Mouse (Mus musculus) hindbrain, embryonic 12.5 days (tissue): ENCODE measurements at regions not wholly inside any gene's neighbourhood (a gene's known extent, or its start where the extent isn't known, plus 50 kb on each side); places are given as distances from the start of the nearest gene placed in this dataset.

Experiments
- ATAC-seq: fragments of 200-750 bp; cut with Nextera tagmentation; 2 replicates; pipeline ENCODE4 v1.8.0; 2017; ENCODE audit warnings: moderate TSS enrichment; ENCODE audit not compliant: low FRiP score
- H3K27ac ChIP-seq: fragments of 300-500 bp; sonication (generic); 2 replicates; pipeline ENCODE4 v1.5.1; 2016; ENCODE audit warnings: mild to moderate bottlenecking
- H3K27me3 ChIP-seq: fragments of 300-500 bp; sonication (generic); 2 replicates; pipeline ENCODE4 v1.6.1; 2016; ENCODE audit warnings: mild to moderate bottlenecking
- H3K36me3 ChIP-seq: fragments of 300-500 bp; sonication (generic); 2 replicates; pipeline ENCODE4 v1.6.1; 2016; ENCODE audit warnings: mild to moderate bottlenecking
- H3K4me1 ChIP-seq: fragments of 300-500 bp; sonication (generic); 2 replicates; pipeline ENCODE4 v1.6.1; 2016
- H3K4me2 ChIP-seq: fragments of 300-500 bp; sonication (generic); replicated peaks from 2 replicates; pipeline ENCODE4 v1.6.1; 2016; ENCODE audit warnings: mild to moderate bottlenecking
- H3K4me3 ChIP-seq: fragments of 300-500 bp; sonication (generic); 2 replicates; pipeline ENCODE4 v1.5.1; 2016; ENCODE audit warnings: mild to moderate bottlenecking
- H3K9ac ChIP-seq: fragments of 300-500 bp; sonication (generic); 2 replicates; pipeline ENCODE4 v1.6.1; 2016; ENCODE audit warnings: mild to moderate bottlenecking, moderate library complexity
- H3K9me3 ChIP-seq: fragments of 300-500 bp; sonication (generic); replicated peaks from 2 replicates; pipeline ENCODE4 v1.6.1; 2016; ENCODE audit warnings: mild to moderate bottlenecking
- WGBS: fragments of 180-500 bp; shearing (Covaris S2); methylation state at CpG from one replicate; pipeline ENCODE4 v1.1.7; 2016; 5-methylcytosine and 5-hydroxymethylcytosine counted together

DNA sequence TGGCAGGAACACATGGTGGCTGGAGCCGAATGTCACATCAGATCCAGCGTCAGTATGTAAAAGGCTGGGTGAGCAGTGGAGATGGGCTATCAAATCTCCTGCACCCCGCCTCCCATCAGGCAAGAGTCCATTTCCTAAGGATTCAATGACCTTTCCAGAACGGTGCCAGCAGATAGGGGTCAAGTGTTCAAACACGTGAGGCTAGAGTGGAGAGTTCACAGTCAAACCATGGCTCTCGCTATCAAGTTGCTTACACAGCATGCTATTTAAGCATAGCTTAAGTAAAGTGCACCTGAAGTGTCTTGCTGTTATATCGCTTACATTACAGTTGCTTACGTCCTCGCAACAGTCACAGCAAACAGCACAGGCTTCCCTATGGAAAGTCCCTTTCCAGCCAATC lies 265.5 kb downstream of the Klf5 start:
- H3K27me3 ChIP-seq = no peaks in the 10 kb centered on the region
- ATAC-seq = no peak
- 81% methylated on average over 9 of the region's 9 CpGs for WGBS
- H3K9me3 ChIP-seq = 0 out of 2 replicates have a peak, but pooled peaks cover 5% of the 10 kb centered on the region
- H3K27ac ChIP-seq = no peak overlapping the region
- H3K4me3 ChIP-seq = no peak overlapping the region
- no peaks in the 10 kb centered on the region for H3K36me3 ChIP-seq
- no peak overlapping the region for H3K9ac ChIP-seq
- H3K4me2 ChIP-seq = no peak overlapping the region
- H3K4me1 ChIP-seq = no peaks in the 10 kb centered on the region

DNA sequence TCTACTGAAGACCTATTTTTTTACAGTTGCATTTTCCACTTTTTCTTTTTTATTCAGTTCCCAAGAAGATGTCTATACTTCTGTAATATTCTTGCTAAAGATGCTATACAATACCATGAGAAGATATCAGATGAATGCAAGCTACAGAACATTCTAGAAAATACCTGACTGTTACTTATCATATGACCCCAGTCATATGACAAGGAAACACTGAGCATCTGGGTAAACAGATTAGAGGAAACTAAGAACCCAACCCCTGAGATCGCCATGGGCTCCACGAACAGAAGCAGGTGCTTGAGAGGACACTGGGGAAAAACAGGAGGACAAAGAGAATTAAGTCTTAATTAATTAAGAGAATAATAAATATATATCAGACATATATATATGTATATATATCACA lies 275.7 kb downstream of the Klf5 start:
- no peak overlapping the region for H3K27ac ChIP-seq
- H3K27me3 ChIP-seq = no peaks in the 10 kb centered on the region
- H3K4me3 ChIP-seq = no peak overlapping the region
- H3K4me2 ChIP-seq = no peak overlapping the region
- no peaks in the 10 kb centered on the region for H3K4me1 ChIP-seq
- 81% methylated on average over 2 of the region's 2 CpGs for WGBS
- ATAC-seq = no peak
- no peak overlapping the region for H3K9ac ChIP-seq
- H3K36me3 ChIP-seq = no peaks in the 10 kb centered on the region
- no peaks in the 10 kb centered on the region for H3K9me3 ChIP-seq

DNA sequence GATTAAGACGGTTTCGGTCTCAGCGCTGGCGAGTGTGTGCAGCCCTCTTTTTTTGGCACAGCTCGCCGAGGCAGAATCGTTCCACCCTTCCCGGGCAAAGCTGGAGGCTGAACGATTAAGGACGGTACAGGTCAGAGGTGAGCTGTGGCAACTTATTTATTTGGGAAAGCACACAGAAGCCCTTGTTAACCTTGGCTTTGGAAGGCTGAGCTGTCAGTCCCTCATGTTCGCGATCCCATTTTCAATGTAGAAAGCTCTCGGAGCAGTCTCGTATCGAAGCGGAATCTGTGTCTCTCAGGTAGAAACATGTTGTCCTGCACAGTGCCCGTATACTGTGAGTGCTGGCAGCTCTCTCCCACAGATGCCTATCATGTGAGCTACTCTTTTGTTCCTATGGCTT lies 280.2 kb downstream of the Klf5 start:
- no peak overlapping the region for H3K27ac ChIP-seq
- H3K4me1 ChIP-seq = no peaks in the 10 kb centered on the region
- H3K36me3 ChIP-seq = no peaks in the 10 kb centered on the region
- H3K9me3 ChIP-seq = no peaks in the 10 kb centered on the region
- H3K27me3 ChIP-seq = no peaks in the 10 kb centered on the region
- H3K9ac ChIP-seq = no peak overlapping the region
- no peak for ATAC-seq
- whole genome bisulfite sequencing = 77% methylated on average over 17 of the region's 17 CpGs
- no peak overlapping the region for H3K4me2 ChIP-seq
- no peak overlapping the region for H3K4me3 ChIP-seq

DNA sequence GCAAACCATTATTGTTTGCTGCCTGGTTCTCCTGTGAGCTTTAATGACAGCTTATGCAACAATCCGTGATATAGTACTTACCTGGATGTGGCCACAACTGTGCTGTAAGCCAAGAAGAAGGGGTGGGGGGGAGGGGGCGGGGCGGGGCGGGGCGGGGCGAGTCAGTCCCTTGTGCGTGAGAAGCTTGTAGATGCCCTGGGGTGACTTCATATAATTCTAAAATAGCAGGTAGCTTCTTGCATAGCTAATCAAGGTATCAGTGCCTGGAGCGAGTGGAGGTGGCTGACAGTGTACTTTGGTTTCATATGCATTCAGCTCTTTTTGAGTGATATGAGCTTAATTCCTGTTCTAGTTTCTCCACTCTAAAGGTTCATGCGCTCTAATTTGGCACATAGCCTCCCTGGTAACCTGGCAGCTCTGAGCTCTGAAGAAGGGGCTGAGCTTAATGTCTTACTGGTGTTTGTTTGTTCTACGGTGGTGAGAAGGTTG lies 280.8 kb downstream of the Klf5 start:
- H3K36me3 ChIP-seq = no peaks in the 10 kb centered on the region
- ATAC-seq = no peak
- H3K4me2 ChIP-seq = no peak overlapping the region
- H3K4me1 ChIP-seq = no peaks in the 10 kb centered on the region
- no peak overlapping the region for H3K9ac ChIP-seq
- H3K4me3 ChIP-seq = no peak overlapping the region
- WGBS = 35% methylated on average over 10 of the region's 10 CpGs
- H3K27ac ChIP-seq = no peak overlapping the region
- no peaks in the 10 kb centered on the region for H3K9me3 ChIP-seq
- no peaks in the 10 kb centered on the region for H3K27me3 ChIP-seq

DNA sequence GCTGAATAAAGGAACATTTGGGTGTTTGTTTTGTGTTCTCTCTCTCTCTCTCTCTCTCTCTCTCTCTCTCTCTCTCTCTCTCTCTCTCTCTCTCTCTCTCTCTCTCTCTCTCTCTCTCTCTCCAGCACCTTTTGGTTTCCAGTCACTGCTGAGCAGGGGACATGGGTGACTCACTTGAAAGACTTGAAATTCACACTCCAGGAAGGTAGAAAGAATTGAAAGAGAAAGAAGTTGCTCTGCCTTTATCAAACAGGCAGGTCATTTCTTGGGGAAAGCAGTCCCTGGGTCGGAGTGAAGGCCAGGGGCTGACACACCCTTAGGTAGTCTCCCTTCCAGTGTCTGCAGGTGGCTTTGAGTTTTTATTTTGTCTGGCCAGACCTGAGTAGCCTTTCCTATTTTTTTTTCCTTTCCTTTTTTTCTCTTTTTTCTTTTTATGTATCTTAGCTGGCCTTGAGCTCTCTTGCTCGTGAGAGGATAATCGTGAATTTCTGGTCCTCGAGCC lies 281.3 kb downstream of the Klf5 start:
- H3K4me1 ChIP-seq = no peaks in the 10 kb centered on the region
- H3K9me3 ChIP-seq = no peaks in the 10 kb centered on the region
- 82% methylated on average over 4 of the region's 4 CpGs for WGBS
- no peak overlapping the region for H3K4me3 ChIP-seq
- no peaks in the 10 kb centered on the region for H3K36me3 ChIP-seq
- H3K4me2 ChIP-seq = no peak overlapping the region
- no peak for ATAC-seq
- H3K27me3 ChIP-seq = no peaks in the 10 kb centered on the region
- H3K9ac ChIP-seq = no peak overlapping the region
- H3K27ac ChIP-seq = no peak overlapping the region

DNA sequence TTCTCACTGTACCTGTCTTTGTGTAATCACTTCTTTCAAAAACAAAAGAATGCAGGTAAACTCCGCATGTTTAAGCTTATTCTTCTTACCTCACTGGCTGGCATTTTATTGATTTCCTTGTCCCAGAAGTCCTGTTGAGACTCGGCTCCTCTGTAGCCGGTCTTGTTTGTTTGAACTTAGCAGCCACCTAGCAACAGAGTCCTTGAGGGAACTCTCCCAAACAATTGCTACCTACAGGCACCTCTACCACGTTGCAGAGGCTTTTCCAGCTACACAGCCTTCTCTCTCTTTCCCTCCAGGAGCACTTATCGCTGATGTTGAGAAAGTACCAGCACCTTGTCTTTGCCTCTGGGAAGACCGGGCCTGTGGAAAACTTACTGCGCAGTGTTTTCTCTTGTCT lies 285.7 kb downstream of the Klf5 start:
- 56% methylated on average over 7 of the region's 7 CpGs for WGBS
- Histone ChIP-seq H3K9me3 (no peaks in the 10 kb centered on the region), H3K4me3 (no peak overlapping the region), H3K36me3 (no peaks in the 10 kb centered on the region), H3K4me2 (no peak overlapping the region), H3K27ac (no peak overlapping the region), H3K9ac (no peak overlapping the region), H3K4me1 (no peaks in the 10 kb centered on the region), H3K27me3 (no peaks in the 10 kb centered on the region)
- ATAC-seq = no peak

DNA sequence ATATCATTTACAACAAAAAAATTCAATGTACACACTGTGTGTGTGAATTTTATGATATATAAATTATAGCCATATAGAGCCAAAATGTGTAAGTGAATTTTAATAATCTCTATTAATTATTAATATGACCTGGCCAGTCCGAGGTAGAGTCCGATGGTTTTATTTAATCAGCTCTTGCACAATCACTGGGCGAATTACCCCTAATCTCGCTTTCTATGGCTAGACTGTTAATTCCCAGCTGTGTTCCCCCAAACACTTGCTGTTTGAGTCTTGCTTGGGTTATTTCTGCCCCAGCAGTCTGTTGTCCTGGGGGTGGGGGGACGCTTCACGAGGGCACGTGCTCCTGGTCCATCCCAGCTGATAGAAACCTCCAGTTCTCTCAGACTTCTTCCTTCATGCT lies 287.5 kb downstream of the Klf5 start:
- Histone ChIP-seq H3K4me3 (no peak overlapping the region), H3K36me3 (no peaks in the 10 kb centered on the region), H3K27me3 (no peaks in the 10 kb centered on the region), H3K4me2 (no peak overlapping the region), H3K9me3 (no peaks in the 10 kb centered on the region), H3K4me1 (no peaks in the 10 kb centered on the region; the same call in 1 of the 2 replicates), H3K9ac (no peak overlapping the region), H3K27ac (no peak overlapping the region)
- ATAC-seq = no peak
- WGBS = 90% methylated on average over 7 of the region's 7 CpGs

DNA sequence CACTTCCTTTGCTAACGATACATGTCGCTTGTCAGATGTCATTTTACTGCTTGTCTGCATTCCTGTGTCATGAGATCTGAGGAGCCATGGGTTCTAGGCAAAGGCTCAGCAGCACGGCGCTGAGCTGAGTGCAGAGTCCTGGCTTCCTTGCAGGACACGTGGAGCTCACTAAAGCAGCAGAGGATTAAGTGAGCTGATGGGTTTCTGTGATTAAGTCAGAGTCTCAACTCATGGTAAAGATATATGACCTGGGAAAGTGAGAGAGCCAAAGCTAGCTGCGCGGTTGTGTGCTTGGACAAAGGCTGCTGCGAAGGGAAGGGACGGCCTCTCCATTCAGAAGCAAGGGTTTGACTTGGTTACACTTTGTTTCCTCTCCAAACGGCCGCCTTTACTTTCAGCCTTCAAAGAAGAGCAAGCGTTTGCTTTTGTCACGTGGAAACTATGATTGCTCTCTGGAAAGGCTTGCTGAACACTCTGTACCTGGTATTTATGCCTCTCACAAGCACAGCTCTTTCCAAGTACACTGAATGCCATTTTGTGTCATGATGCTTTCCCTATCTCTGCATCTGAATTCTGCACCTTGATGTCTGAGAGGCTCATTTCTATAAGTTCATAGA lies 292.5 kb downstream of the Klf5 start:
- no peak overlapping the region for H3K4me2 ChIP-seq
- H3K9ac ChIP-seq = no peak overlapping the region
- WGBS = 65% methylated on average over 13 of the region's 13 CpGs
- no peaks in the 10 kb centered on the region for H3K9me3 ChIP-seq
- H3K36me3 ChIP-seq = no peaks in the 10 kb centered on the region
- no peaks in the 10 kb centered on the region; the same call in 1 of the 2 replicates for H3K4me1 ChIP-seq
- no peak overlapping the region for H3K4me3 ChIP-seq
- ATAC-seq = no peak
- H3K27ac ChIP-seq = no peak overlapping the region
- H3K27me3 ChIP-seq = no peaks in the 10 kb centered on the region

DNA sequence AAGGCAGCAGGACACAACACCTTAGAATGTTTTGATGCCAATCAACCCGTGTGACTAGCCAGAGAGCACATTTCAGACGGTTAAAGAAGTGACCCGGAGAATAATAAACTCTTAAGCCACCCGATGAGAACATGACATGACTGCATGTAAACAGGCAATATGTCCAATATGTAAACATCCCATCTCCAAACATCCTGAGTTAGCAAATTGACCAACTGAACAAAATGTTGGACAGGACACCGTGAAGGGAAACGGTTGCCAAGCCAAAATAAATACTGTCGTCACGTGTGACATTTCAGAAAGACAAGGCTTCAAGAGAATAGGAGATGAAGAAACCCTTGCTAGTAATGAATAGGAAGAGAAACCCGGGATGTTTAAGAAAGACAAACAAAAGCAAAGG lies 294.4 kb downstream of the Klf5 start:
- 85% methylated on average over 9 of the region's 9 CpGs for WGBS
- no peak for ATAC-seq

DNA sequence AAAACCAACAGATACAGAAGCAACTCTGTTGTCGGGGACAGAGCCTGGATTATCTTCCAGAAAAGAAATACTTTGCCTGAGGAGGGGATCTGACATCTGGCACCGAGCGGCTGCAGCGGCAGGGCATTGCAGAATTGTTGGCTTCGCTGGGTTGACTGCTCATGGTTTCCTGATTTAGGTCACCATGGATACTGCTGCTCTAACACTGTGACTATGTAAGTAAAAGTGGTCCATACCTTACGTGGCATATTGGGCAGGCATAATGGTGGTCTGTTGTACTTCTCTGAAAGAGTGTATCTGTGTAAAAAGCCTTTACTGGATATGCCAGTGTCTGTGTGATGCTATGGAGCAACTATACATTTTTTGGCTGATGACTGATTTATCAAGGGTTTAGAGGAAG lies 295.4 kb downstream of the Klf5 start:
- Histone ChIP-seq H3K4me2 (no peak overlapping the region), H3K36me3 (no peaks in the 10 kb centered on the region), H3K4me3 (no peak overlapping the region), H3K4me1 (no peaks in the 10 kb centered on the region; the same call in 1 of the 2 replicates), H3K9ac (no peak overlapping the region), H3K27ac (no peak overlapping the region), H3K27me3 (no peaks in the 10 kb centered on the region), H3K9me3 (no peaks in the 10 kb centered on the region)
- ATAC-seq = no peak
- 69% methylated on average over 6 of the region's 6 CpGs for WGBS

More for the DNA sequence above, 294.4 kb downstream of the Klf5 start:
- H3K27me3 ChIP-seq = no peaks in the 10 kb centered on the region
- no peak overlapping the region for H3K4me3 ChIP-seq
- H3K27ac ChIP-seq = no peak overlapping the region
- no peaks in the 10 kb centered on the region for H3K9me3 ChIP-seq
- H3K4me2 ChIP-seq = no peak overlapping the region
- H3K36me3 ChIP-seq = no peaks in the 10 kb centered on the region
- no peak overlapping the region for H3K9ac ChIP-seq
- no peaks in the 10 kb centered on the region; the same call in 1 of the 2 replicates for H3K4me1 ChIP-seq

DNA sequence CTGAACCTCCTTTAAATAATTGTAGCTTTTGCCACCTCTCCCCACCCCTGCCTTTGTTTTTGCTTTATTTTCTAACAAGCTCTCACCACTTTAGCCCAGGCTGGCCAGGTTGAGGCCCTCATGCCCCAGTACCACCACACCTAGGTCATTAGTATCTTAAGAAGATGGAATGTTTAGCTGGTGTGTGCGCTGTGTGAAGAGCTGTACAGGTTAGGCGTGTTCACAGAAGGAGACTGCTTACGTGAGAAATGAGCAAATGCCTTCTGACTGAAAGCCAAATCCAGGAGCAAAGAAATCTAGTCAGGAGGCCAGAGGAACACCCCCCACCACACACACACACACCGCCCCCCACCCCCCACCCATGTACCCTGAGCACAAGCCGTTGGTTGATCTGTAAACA lies 303.4 kb downstream of the Klf5 start:
- Histone ChIP-seq H3K27me3 (no peaks in the 10 kb centered on the region), H3K9me3 (no peaks in the 10 kb centered on the region), H3K4me1 (no peaks in the 10 kb centered on the region), H3K27ac (no peak overlapping the region), H3K4me2 (no peak overlapping the region), H3K4me3 (no peak overlapping the region), H3K36me3 (no peaks in the 10 kb centered on the region), H3K9ac (no peak overlapping the region)
- ATAC-seq = no peak
- 77% methylated on average over 5 of the region's 5 CpGs for WGBS

DNA sequence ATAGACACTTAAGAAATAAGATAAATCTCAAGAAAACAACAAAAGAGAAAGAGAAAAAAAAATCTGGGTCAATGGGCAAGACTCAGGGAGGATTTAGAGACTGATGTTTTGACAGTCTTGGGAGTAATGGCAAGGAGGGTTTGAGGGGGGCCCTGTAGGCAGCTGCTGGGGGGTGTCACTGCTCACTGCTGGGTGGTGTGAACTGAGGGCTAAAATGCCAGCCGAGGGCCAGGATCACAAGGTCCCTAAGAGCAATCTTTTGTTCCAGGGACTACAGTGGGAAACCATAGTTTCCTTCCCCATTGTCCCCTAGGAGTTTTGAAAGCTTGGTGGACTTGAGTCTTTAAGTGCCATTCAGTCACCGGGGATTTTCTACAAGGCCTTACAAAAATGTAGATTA lies 304.8 kb downstream of the Klf5 start:
- H3K4me2 ChIP-seq = no peak overlapping the region
- H3K4me1 ChIP-seq = no peaks in the 10 kb centered on the region
- no peak overlapping the region for H3K27ac ChIP-seq
- no peak for ATAC-seq
- H3K36me3 ChIP-seq = no peaks in the 10 kb centered on the region
- no peaks in the 10 kb centered on the region for H3K9me3 ChIP-seq
- 48% methylated on average over 2 of the region's 2 CpGs for WGBS
- H3K9ac ChIP-seq = no peak overlapping the region
- no peaks in the 10 kb centered on the region for H3K27me3 ChIP-seq
- no peak overlapping the region for H3K4me3 ChIP-seq

DNA sequence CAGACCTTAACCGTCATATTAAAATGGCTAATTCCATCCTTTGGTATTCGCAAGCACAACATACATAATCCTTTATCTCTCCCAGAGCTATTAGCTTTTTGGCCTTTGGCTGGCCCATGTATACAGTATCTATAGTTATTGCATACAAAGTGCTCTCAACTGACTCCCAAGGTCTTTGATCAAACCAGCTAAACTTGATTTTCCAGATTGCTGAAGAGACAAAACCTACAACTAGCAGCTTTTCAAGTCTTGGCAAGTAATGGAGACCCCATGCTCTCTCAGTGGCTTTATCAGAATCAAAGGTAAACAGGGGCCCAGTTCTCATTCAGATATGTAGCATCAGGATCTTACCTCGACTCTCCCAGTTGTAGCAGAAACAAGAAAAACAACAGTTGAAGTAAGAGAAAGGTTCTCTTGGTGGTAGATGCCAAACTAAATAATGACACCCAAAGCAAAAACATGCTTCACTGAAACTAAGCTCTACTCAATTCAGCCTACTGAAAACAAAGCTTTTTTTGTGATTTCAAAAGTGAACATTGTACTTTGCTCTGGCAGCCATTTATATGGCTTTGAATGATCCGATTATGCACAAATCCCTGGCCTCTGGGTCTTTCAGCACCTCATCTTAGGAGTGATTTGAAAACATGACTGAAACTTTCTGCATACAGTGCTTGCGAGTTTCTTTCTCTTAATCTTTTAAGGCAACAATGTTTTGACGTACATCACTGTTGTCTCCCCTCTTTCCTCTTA lies 307.0 kb downstream of the Klf5 start:
- no peak for ATAC-seq
- Histone ChIP-seq H3K4me3 (no peak overlapping the region), H3K4me2 (no peak overlapping the region), H3K27ac (no peak overlapping the region), H3K9me3 (no peaks in the 10 kb centered on the region), H3K9ac (no peak overlapping the region), H3K27me3 (no peaks in the 10 kb centered on the region), H3K36me3 (no peaks in the 10 kb centered on the region), H3K4me1 (no peaks in the 10 kb centered on the region)
- WGBS = 82% methylated on average over 6 of the region's 6 CpGs
